Mouse (Mus musculus) kidney, adult 2 months (tissue): ENCODE data around the gene Rpp38.

ENCODE experiments used
- CTCF ChIP-seq: fragments of 200-500 bp; conservative IDR thresholded peaks from 2 replicates; pipeline ENCODE4 v1.5.1; 2011; ENCODE audit warnings: low read depth, mild to moderate bottlenecking, control low read depth, low read length, moderate library complexity, mixed read lengths; ENCODE audit not compliant: insufficient read depth, insufficient read length
- POLR2A ChIP-seq: fragments of 200-500 bp; IDR thresholded peaks from one replicate; pipeline ENCODE4 v1.6.1; 2011; ENCODE audit warnings: low read depth, low read length, control low read depth

GRCm38 (mm10) chr2:3295826-3296225 is 36.6 kb downstream of the Rpp38 start:
- TF ChIP-seq CTCF (no peak), POLR2A (no peak)
